Mouse (Mus musculus) gastrocnemius, postnatal 10 days (tissue): Measurements from ENCODE around the gene Gtf2f2. TPM values are rescaled to one million over a fixed set of nuclear protein-coding genes. Genes with fewer than 3 reads are reported as not detected.
A peak's percentile ranks its signal among the peaks of the same experiment; 100 is the strongest.

Source experiments
- DNase-seq: peaks from one replicate; pipeline ENCODE4 v3.0.0; 2021; ENCODE audit warnings: mixed read lengths
- long read RNA-seq, 2 experiments: library from polyadenylated mRNA; stranded (forward); transcript quantifications; one replicate each; pipeline ENCODE4 v2.0.0; 2021
- total RNA-seq, 2 experiments: library from RNA; stranded (reverse); gene quantifications; 2 replicates each; pipeline ENCODE4 v1.2.3; 2021

Gene Gtf2f2
- total RNA-seq, result 10 to 100 TPM; 14.2 to 14.9 TPM
- long read RNA-seq, experiment 1, transcript Gtf2f2-201 (8 exons, 1,467 nt), result major isoform, 12 of 16 reads
- long read RNA-seq, experiment 1, partial matches to known transcripts, result 1 of 16 reads
- long read RNA-seq, experiment 1, other reads (novel, unspliced or antisense), result 3 of 16 reads
- long read RNA-seq, experiment 2, transcript Gtf2f2-201 (8 exons, 1,467 nt), result major isoform, 11 of 18 reads
- long read RNA-seq, experiment 2, partial matches to known transcripts, result 3 of 18 reads
- long read RNA-seq, experiment 2, other reads (novel, unspliced or antisense), result 4 of 18 reads

GRCm38 (mm10) chr14:76010102-76011061, at the start of gene Gtf2f2:
Gtf2f2 (minus strand) TSS chr14:76010865.
- DNase-seq, result peak; percentile 97

DNA sequence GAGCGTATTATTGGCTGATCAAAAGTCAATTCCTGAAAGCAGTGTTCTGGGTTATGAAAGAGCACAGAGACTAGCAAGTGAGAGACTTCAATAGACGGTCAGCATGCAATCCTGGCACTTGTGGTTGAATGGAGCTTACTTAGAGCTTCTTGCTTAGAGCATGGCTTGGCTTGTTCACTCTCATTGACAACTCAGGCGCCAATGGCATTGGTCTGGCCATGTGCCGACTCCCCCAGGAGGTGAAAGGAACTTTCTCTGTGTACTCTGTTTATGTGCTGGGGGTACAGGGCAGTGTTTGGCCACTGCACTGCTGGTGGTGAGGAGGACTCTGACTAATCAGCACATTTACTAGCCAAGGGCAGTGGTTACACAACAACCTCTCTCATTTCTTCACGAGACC, 48.8 kb upstream of the Gtf2f2 start:
- no peak for DNase-seq

GRCm38 (mm10) chr14:76053726-76054125, 43.1 kb upstream of the Gtf2f2 start:
- DNase-seq, result no peak

GRCm38 (mm10) chr14:76051966-76052365, 41.3 kb upstream of the Gtf2f2 start:
- DNase-seq, result no peak

GRCm38 (mm10) chr14:76045767-76046166, 35.1 kb upstream of the Gtf2f2 start:
- DNase-seq, result no peak

GRCm38 (mm10) chr14:76044164-76044557, 33.5 kb upstream of the Gtf2f2 start:
- DNase-seq, result no peak

DNA sequence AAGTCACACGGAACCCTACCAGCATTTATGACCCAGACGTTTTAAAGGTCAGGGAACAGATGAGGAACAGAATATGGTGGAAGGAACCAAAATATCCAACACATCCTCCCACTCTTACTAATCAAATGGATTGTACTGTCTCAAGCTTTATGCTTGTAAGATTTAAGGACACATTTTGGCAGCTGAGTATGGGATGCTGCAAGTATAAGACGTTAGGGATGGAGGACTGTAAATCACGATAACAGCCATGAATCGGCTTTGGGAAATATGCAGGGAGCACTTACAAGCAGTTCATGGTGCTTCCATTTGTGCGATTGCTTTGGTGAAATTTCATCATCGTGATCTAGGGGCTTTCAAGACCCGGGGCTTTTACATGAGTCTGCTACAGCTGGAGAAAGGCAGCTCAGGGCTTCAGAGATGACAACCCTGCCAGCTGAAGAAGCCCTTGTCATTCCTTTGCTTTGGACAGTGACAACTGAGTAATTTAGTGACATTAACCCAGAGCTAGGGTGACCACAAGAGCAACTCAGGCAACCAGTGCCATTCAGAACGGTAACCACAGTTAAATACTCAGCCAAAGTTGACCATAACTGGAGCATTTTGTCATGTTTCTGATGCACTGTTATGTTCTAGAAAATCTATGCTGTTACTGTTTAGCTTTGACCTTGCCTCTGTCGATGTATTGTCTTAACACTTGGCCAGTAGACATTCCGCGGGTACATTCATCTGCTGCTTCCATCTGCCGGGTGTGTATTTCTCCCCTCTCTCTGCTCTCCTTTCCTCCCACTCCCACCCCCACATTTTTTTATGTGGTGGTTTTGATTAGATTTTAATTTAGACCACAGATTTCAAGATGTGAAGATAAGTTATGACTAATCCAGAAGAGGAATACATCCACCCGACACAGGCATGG, 32.8 kb upstream of the Gtf2f2 start:
- DNase-seq, result no peak

DNA sequence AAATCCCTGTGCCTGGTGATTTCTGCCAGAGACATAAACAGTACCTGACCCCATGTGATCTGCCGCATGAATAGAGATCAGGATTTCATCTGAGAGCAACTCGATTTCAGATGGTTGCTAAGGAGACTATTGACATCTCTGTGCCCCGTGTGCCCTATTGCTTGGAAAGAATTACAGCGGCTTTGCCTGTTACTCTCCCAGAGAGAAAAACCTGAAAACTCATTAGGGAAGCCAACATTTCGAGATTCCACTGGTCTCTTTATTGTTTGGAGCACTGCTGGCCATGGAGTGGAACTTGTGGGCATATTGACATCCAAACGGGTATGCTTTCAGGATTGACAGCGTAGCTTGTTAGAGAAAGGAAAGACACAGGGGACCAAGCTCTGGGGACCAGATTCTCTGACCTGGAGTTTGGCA, 22.6 kb upstream of the Gtf2f2 start:
- DNase-seq, result no peak

GRCm38 (mm10) chr14:76032671-76033136, 22.0 kb upstream of the Gtf2f2 start:
- no peak for DNase-seq

GRCm38 (mm10) chr14:76031117-76031842, 20.6 kb upstream of the Gtf2f2 start:
- peak; percentile 38 for DNase-seq

- DNase-seq, result no peak
Observed at GRCm38 (mm10) chr14:76024641-76025040, 14.0 kb upstream of the Gtf2f2 start.

DNA sequence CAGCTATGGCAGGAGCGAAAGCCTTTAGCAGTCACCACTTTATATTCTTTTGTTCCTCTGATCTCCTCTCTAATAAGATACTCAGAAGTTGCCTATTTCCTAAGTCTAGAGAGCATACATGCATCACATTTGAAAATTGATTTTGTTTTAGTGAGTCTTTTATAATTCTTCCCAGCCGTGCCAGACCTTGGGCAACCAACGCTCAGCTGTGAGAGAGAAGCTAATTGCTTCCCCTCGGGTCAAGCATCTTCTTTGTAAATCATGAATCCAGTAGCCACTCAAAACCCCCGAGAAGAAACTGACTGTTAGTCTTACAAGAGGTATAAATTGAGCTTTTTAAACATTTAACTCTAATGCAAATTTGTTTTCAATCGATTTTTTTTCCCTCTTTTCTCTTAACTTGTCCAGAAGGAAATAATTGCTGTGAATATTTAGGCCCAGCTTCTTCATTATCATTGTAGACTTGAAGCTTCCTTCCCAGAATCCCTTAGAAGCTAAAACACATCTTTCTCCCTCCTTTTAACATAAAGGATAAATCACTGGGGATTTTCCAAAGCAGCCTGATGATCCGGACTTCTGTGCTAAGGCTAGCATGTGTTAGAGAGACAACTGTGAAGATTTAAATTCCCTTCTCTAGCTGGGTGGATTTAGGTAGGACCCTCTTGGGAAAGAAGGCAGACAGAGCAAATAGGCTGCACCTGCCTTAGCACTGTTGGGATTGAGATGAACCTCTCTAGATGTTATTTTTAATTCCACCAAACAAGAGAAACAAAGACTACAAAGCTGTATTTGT, 10.5 kb upstream of the Gtf2f2 start:
- DNase-seq, result no peak

DNA sequence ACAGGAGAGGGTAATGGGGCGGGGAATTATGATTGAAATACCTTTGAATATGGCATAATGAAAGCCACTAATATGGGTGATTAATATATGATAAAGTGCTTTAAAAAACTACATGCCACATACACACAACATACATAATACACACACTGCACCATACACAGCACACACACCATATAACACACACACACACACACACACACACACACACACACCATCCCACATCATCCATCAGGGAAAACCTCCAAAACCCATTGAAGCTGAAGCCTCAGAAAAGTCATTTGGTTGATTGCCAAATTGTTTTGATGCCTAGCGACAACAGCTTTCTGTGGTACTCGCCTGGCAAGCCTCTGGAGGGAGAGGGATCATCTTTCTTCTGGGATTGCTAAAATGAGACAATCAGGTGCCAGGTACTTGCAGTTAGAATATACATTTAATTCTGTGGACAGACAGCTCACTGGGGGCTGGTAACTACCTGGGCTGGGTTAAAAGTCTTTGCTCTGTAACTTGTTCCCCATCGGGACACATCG, 9.7 kb upstream of the Gtf2f2 start:
- DNase-seq, result no peak

GRCm38 (mm10) chr14:76017785-76018490, 7.3 kb upstream of the Gtf2f2 start:
- DNase-seq, result no peak

DNA sequence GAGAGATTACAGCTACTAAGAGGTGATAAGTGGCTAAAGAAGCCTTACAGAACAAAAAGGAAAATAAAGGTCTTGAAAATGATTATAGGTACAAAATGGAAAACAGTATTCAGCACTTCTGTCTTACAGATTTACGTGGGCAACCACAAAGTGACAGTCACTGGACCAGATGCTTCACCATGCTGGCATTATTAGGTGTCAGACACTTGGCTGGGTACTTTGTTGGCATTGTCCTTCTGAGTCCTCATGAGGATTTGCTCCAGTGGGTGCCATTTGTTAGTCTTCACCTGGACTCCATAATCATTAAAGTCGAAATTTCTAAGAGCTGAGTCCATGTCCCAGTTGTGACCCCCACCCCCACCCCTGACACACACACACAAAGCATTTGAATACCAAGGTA, 3.7 kb upstream of the Gtf2f2 start:
- DNase-seq, result no peak

GRCm38 (mm10) chr14:76011062-76011457, 395 bp upstream of the Gtf2f2 start:
- no peak for DNase-seq

DNA sequence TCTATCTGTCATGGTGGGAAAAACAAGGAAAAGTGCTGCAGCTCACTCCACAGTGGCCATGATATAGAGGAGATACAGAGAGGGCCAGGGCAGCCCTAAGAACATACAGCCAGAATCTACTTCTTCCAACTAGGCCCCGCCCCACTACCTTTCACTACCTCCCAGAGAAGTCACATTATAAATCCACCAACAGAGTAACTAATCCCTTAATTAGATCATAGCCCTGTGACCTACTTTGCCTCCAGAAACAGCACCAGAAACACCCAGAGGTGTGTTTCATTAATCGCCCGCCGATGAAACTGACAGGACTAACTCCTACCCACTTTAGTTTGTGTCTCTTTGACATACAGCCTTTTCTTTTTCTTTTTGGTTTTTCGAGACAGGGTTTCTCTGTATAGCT, 1.5 kb downstream of the Gtf2f2 start:
- no peak for DNase-seq

DNA sequence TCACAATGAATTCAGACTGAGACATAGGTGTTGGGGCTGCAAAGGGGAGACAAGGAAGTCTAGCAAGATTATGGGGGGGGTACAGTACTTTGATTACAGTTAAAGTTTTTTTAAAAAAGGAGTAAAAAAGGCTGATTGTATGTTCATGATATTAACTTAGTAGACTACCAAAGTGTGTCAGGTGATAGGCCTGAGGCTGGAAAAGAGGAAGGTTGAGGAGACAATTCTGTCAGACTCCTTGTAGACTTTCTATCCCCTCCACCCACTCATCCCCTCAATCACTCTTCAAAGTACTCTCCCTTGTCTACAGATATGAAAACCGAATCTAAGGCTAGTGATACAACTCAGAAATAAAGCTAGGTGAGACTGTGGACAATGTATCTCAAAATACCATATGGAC, 2.5 kb downstream of the Gtf2f2 start:
- no peak for DNase-seq

DNA sequence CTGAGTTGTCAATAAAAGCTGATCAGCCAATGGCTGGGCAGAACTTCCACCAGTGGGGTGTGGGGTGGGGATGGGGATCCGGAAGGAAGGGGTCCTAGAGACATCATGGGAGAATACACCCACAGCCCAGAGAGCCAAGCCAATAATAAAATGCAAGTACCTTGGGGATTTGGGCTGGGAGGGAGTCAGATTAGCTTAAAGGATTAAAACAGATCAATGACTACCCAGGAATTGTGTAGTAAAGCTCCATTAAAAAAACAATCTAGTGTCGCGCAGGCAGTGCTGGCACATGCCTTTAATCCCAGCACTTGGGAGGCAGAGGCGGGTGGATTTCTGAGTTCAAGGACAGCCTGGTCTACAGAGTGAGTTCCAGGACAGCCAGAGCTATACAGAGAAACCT, 5.7 kb downstream of the Gtf2f2 start:
- no peak for DNase-seq

DNA sequence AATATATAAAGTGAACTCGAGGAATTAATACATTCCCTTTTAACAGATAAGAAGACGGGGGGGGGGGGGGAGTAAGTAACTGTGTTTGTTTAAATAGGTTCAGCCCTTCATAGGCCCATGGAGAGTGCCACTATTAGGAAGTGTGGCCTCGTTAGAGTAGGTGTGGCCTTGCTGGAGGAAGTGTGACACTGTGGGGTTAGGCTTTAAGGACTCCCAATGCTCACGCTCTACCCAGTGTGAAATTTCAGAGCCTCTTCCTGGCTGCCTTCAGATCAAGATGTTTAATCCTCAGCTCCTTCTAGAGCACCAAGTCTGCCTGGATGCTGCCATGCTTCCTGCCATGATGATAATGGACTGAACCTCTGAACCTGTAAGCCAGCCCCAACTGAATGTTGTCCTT, 8.9 kb downstream of the Gtf2f2 start:
- DNase-seq, result no peak
